Mouse (Mus musculus) megakaryocyte-erythroid progenitor cell, adult 5-6 weeks (primary cell): ENCODE measurements around the gene Cwh43. TPM values are rescaled to one million over a fixed set of nuclear protein-coding genes. Genes with fewer than 3 reads are reported as not detected.

Experiments
- ATAC-seq: replicated peaks from 2 replicates; pipeline ENCODE4 v1.8.0; 2016; ENCODE audit warnings: mild to moderate bottlenecking, inconsistent platforms; ENCODE audit not compliant: severe bottlenecking, poor library complexity, low FRiP score, low TSS enrichment
- total RNA-seq, 2 experiments: library from RNA; stranded (forward) in 1 of 2; stranded (reverse) in 1 of 2; fragments of 200-1000, 215-1000 nt in 1 of 2; fragments of >200 nt in 1 of 2; fragmentation: Nextera tagmentation in 1 of 2; gene quantifications; 2 replicates each; pipeline ENCODE4 v1.2.3; 2014 to 2017

Gene Cwh43
- not detected in 2 replicates for total RNA-seq (2014; fragmentation: Nextera tagmentation)
- not detected in 2 replicates for total RNA-seq (2017)

DNA sequence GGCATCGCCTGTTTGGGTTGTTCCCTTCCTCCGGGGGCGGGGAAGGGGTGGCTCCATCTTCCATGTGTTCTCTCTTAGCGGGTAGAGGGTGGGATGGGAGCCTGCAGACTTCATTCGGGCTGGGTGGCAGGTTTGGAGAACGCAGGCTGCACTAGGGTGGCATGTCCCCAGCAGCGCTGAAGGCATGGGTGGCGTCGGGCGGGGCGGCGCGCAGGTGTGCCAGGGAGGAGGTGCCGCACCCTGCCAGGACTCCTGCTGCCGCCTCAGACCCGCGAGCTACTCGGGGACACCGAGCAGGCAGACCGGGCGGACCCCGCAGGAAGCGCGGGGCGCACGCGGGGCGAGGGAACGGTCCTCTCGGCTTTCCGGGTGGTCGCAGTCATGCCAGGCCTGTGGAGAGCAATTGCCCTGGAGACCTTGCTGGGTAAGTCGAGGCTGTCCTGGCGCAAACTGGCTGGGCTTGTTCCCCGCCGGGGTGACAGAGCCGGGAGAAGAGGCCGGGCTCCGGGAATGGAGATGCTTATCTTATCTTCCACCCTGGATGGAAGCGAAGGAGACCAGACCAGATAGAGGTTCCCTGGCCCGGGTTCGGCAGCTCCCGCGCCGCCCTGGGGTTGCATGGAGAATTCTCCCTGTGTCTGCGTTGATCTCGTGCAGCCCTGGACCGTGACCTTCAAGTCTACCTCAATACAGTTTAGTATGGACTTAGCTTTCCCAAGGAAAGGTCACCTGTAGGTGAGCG is at the start of gene Cwh43:
Cwh43 (plus strand) TSS at position 95 of the 742 bp plus-strand sequence.
- 0 out of 2 replicates have a peak, but pooled peaks have one; percentile 18 for ATAC-seq

DNA sequence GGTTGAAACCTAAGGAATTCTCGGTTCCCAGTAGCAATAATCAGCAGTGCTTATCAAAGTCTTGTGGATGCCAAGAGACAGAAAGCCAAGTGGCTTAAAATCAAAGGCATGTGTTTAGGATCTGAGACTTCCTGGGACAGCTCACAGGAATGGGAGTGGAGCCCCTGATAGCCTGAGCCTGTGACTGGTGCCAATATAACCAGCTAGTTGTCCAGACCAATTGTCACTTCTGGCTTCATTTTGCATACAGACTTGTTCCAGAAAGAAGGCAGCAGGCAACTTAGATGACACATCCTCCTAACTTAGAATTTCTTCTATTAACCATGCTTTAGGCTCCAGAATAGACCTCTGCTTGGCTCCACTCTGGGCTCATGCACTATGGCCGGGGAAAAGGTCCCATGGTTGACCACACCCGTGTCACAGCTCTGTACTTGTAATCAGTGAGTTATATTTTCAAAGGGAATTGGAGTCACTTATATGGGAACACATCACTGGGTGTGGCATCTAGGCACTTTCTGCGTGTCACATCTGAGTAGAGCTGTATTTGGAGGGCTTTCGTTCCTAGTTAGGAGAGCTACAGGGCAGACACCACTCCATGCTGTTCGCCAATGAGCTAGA is 46.6 kb upstream of the Cwh43 start:
- ATAC-seq = no peak

- no peak for ATAC-seq
These were observed 46.1 kb upstream of the Cwh43 start for GRCm38 (mm10) chr5:73359752-73360141.

DNA sequence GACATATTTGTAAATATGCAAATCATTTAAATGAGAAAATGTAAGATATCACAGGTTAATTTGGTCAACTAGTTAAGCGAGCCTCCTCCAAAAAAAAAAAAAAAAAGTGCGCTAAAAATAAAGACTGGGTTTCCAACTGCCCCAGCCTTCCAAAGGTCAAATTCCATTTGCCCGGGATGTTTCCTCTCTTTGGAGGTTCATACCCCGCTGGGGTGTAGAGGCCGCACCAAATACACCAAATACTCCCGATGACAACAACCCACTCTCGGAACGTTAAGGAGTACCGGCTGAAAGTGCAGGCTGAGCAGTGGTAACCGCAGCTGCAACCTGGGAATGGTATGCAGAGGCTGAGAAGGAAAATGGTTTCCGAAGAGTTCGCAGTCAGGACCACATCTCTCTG is 45.6 kb upstream of the Cwh43 start:
- no peak for ATAC-seq

GRCm38 (mm10) chr5:73362338-73362737 is 43.5 kb upstream of the Cwh43 start:
- no peak for ATAC-seq

DNA sequence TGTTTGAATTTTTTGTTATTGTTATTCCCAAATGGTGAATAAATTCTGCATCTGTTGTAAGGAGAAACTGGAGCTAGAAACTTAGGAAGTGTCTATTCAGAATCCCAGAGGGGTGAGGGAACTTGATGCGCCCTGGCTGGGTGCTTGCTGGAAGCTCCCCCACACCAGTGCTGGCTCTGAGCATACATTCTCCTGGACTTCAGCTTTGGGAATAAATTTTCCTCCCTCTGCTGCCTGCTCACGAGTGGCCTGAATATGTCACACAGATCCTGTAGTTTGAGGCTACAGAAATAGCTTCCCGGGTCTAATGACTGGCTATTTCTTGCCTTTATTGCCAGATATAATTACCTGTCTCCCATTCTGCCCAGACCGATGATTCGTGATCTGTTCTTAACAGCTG is 43.1 kb upstream of the Cwh43 start:
- no peak for ATAC-seq

DNA sequence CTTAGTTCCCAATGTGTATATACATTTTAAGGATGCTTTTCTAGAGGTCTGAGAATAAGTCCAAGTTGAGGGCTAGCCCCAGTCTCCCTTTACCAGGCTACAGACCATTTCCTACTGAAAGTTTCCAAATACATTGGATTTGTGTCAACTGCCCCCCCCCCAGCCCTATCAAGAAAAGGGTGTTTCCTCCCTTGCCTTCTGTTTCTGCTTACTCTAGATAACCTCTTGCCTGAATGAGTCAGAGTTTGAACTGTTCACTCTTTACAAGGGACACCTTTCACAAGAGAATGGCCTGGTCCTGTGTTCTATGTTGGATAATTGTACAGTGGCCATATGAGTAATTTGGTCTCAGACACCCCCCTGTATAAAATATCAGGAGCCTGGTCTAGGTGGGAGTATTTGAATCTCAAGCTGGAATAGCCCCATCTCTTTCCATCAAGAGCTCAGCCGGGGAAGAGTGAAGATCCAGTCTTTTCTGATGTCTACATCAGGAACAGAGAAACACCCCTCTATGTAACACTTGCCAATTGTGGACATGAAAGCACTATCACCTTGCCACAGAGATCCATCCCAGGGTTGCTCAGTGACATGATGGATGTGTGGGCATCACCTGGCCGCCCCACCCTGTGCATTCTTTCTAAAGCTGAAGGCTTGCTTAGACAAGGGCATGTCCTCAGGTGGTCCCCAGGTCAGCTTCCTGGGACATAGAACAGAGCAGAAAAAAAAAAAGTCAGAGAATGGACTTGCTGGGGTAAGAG is 41.6 kb upstream of the Cwh43 start:
- ATAC-seq = peak; percentile 94

- ATAC-seq = no peak
These were observed 38.0 kb upstream of the Cwh43 start for GRCm38 (mm10) chr5:73367906-73368305.

DNA sequence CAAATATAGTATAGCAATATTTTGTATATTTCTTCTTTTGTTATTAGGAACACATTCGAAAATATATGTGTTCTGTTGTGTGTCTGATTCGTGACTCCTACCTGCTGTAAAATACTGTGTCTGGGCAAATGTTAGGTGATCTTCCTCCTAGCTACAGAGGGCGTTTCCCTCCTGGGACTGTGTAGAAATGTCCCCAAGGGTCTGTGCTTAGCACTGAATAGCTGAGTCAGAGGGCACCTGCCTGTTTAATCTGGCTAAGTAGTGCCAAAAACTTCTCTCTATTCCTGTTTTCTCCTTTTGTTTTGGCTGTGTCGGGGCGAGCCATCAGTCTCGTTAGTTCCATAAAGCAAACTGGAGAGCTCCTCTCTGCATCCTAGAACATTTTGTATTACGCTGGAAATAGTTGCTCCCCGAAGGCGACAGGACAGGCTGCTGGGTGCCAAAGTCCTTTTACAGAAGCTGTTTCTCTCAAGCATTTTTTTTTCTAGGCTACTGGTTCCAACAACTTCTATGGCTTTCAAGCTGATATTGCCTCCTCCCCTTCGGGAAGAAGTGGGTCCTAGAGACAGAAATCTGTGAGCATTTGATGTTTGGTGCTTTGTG is 36.9 kb upstream of the Cwh43 start:
- ATAC-seq = no peak

DNA sequence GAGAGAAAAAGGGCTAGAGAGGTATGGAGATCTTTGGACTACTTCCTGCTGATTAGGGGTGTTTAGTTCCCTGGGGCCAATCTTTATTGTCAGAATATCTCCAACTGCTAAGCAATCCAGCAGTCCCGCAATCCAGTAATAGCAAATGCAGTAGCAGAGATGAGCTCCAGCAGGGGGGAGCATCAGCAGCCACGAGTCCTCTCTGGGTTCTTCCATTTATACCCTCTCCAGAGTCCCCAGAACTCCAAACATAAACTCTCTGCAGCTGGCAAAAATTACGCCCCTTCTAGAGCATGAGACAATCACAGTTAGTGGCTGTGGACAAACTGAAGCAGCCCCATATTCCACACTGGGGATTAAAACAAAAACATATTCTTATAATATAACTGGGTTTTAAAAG is 36.1 kb upstream of the Cwh43 start:
- no peak for ATAC-seq

- no peak for ATAC-seq
These were observed 33.3 kb upstream of the Cwh43 start for GRCm38 (mm10) chr5:73372601-73373000.

- ATAC-seq = no peak
These were observed 32.7 kb upstream of the Cwh43 start for GRCm38 (mm10) chr5:73373184-73373583.

DNA sequence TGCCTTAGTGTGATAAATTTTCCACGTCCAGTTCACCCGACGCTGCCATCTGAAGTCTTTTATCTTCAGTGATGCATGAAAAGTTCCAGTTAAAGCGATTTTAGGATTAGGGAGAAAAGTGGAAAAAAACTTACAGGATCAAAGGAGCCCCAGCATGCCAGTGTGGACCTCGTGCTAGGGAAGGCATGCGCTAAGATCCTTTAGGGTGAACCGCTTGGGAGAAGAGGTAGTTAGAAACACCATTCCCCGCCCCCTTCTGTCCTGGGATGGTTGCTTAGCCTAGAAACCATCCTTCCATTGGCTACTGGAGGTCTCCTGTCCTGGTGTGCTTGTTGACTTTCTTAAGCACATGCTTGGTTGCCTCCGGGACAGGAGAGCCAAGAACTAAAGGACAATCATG is 29.8 kb upstream of the Cwh43 start:
- no peak for ATAC-seq

DNA sequence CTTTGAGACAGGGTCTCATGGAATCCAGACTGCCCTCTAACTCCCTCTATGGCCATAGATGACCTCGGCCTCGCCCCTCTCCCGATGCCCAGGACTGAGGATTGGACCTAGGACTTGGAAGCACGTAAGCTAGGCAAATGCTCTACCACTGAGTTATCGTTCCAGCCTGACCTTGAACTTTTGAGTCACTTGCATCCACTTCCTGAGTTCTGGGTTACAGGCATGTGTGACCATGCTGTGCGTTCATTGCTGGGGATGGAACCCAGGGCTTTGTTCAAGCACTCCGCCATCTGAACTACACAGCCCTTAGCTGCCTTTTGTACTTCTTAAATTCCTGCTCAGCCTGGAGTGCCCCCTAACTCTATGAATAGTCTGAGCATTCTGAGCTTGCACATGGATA is 29.4 kb upstream of the Cwh43 start:
- no peak for ATAC-seq

GRCm38 (mm10) chr5:73379908-73380307 is 26.0 kb upstream of the Cwh43 start:
- ATAC-seq = peak; percentile 77

DNA sequence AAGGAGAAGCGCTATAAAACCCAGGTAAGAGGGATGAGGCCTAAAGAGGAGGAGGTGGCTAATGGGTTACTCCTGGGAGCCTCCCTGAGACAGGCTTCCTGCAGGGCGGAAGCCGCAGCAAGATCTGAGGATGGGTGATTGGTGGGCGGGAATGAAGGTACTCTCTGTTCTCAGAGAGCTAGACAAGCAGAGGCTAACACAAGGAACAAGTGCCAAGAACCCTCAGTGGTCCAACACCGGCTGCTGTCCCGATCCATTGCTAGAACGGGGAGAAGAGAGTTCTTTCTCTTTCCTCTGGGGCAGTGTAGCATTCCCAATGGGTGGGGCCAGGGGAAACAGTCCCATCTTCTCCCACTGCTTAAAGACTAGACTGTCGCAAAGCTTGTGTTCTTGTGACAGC is 25.0 kb upstream of the Cwh43 start:
- no peak for ATAC-seq

DNA sequence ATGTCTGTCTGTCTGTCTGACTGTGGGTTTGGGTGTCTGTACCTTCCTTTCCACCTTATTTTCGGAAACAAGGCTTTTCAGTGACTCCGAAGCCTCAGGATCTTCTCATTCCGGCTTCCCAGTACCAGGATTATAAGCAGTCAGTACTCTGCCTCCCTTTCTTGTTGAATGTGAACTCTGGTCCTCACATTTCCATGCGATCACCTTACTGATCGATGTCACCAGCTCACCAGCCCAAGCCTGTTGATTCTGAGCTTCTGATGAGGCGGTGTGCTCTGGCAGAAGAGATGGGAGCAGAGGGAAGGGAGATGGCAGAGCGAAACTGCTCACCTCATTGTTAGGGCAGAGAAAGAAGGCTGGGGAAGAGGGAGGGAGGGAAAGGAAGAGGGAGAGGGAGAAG is 24.4 kb upstream of the Cwh43 start:
- ATAC-seq = no peak

- no peak for ATAC-seq
These were observed 23.8 kb upstream of the Cwh43 start for GRCm38 (mm10) chr5:73381976-73382540.

- peak; percentile 67; the same call in 1 of the 2 replicates for ATAC-seq
These were observed 22.9 kb upstream of the Cwh43 start for GRCm38 (mm10) chr5:73382737-73383646.
